In genomic region chr1:122459056-122459455, GRCm38 (mm10) we compare ENCODE assay signal across 16 mouse cellular contexts.
"Had no signal": no experiment of that assay in that cellular context is flagged by ENCODE, and none has a peak within 500 bp of the region (broad histone marks: within the 10 kb centered on the region; RNA-seq: fewer than 3 reads in every experiment).

No protein-coding gene starts in this region.

- H3K9me3 ChIP-seq: neural tube, embryonic 13.5 days; neural tube, embryonic 15.5 days; stomach, embryonic 15.5 days had no signal

- H3K4me2 ChIP-seq: neural tube, embryonic 13.5 days; neural tube, embryonic 15.5 days; stomach, embryonic 15.5 days had no signal

- H3K9ac ChIP-seq: neural tube, embryonic 13.5 days; neural tube, embryonic 15.5 days; stomach, embryonic 15.5 days had no signal

- H3K36me3 ChIP-seq: neural tube, embryonic 13.5 days; neural tube, embryonic 15.5 days; stomach, embryonic 15.5 days had no signal

- H3K27me3 ChIP-seq: neural tube, embryonic 13.5 days; neural tube, embryonic 15.5 days; stomach, embryonic 15.5 days had no signal

- H3K27ac ChIP-seq: neural tube, embryonic 13.5 days; neural tube, embryonic 15.5 days; stomach, embryonic 15.5 days; stomach, postnatal 0 days had no signal

- DNase-seq: retina, postnatal 1 day; right cerebral cortex, adult 18-20 months; right cerebral cortex, postnatal 14 days; right cerebral cortex, postnatal 25 days; right cerebral cortex, postnatal 4 days; spleen, adult 18-20 months; thymus, adult 18-20 months; thymus, adult 2 months; thymus, postnatal 14 days; thymus, postnatal 25 days; thymus, postnatal 36 days; thymus, postnatal 4 days had no signal

- H3K4me1 ChIP-seq: neural tube, embryonic 15.5 days; stomach, embryonic 15.5 days had no signal

- H3K4me3 ChIP-seq: neural tube, embryonic 13.5 days; neural tube, embryonic 15.5 days; stomach, embryonic 15.5 days had no signal
